Mouse (Mus musculus) lung, postnatal 0 days (tissue): ENCODE data around the gene Ubl5.

Experiments
- CTCF ChIP-seq: IDR thresholded peaks from 2 replicates; pipeline ENCODE4 v1.5.1; 2016; ENCODE audit warnings: antibody characterized with exemption, mild to moderate bottlenecking
- EP300 ChIP-seq: IDR thresholded peaks from 2 replicates; pipeline ENCODE4 v1.6.1; 2016; ENCODE audit warnings: antibody characterized with exemption, mild to moderate bottlenecking, control low read depth

DNA sequence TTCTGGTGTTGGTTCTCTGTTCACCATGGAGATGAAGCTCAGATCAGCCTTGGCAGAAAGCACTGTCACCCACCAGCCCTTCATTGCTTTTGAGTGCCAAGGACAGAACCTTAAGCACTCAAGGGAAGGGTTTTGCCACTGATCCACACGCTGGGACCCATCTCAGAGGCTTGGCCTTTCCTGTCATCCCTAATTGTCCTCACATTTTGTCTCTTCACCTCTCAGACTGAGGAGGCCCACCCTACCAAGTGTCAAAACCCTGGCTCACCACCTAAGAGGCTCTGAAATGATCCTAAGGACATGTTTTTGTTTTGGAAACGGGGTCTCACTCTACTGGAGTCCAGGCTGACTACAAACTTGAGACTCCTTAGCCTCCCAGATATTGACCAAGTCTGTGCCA, 5.9 kb upstream of the Ubl5 start:
- TF ChIP-seq CTCF (no peak), EP300 (no peak)
